Mouse (Mus musculus) thymus, postnatal 4 days (tissue): ENCODE results near the gene Ctse.
"Not testable (repeated sequence)": the region's sequence is repeated elsewhere in the genome, so short reads cannot be mapped to it uniquely, and the experiment has no call there.

Experiments used
- DNase-seq: peaks from one replicate; pipeline ENCODE4 v3.0.0; 2021

Ctse gene

GRCm38 (mm10) chr1:131637791-131638540 lies at the start of gene Ctse:
Gene Ctse, plus strand, starts transcription at chr1:131638306.
- peak; percentile 64 for DNase-seq

GRCm38 (mm10) chr1:131598905-131599304 lies 39.2 kb upstream of the Ctse start, which contains the start of gene Avpr1b:
Gene Avpr1b, plus strand, starts transcription at chr1:131599239.
- DNase-seq = no peak

DNA sequence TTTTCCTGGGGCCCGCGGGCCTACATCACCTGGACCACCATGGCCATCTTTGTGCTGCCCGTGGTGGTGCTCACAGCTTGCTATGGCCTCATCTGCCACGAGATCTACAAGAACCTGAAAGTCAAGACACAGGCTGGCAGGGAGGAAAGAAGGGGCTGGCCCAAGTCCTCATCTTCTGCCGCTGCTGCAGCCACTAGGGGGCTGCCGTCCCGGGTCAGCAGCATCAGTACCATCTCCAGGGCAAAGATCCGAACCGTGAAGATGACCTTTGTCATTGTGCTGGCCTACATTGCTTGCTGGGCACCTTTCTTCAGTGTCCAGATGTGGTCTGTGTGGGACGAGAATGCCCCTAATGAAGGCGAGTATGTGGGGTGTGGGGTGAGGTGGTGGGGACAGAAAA lies 37.8 kb upstream of the Ctse start:
- DNase-seq = peak; percentile 56

- DNase-seq = no peak
Observed at GRCm38 (mm10) chr1:131606719-131607118, 31.4 kb upstream of the Ctse start.

DNA sequence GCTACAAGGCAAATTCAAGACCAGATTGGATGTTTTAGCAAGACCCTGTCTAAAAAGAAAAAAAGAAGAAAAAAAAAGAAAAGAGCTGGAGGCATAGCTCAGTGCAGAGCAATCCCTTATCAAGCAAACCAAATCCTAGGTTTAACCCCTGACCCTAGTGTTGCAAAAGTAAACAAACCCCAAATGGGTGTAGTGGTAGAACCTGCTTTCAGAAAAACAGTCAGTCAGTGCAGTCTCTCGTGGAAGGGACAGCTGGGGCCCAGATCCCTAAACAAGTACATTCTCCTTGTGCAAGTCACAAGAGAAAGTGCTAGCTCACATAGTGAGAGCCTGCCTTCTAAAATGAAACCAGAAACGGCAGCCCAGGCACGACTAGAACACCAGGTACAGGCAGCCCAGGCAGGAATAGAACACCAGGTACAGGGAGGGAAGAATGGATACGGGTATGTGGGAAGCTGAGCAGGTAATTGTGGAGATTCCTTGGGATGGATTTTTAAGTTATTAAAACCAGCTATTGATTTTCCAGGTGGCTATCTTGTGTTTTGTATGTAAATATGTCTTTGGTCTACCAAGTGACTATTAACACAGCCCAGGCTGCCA lies 25.4 kb upstream of the Ctse start:
- peak; percentile 50 for DNase-seq

- peak; percentile 96 for DNase-seq
Observed at GRCm38 (mm10) chr1:131613361-131614133, 24.6 kb upstream of the Ctse start.

- no peak for DNase-seq
Observed at GRCm38 (mm10) chr1:131614641-131615040, 23.5 kb upstream of the Ctse start.

GRCm38 (mm10) chr1:131616131-131616530 lies 22.0 kb upstream of the Ctse start:
- no peak for DNase-seq

DNA sequence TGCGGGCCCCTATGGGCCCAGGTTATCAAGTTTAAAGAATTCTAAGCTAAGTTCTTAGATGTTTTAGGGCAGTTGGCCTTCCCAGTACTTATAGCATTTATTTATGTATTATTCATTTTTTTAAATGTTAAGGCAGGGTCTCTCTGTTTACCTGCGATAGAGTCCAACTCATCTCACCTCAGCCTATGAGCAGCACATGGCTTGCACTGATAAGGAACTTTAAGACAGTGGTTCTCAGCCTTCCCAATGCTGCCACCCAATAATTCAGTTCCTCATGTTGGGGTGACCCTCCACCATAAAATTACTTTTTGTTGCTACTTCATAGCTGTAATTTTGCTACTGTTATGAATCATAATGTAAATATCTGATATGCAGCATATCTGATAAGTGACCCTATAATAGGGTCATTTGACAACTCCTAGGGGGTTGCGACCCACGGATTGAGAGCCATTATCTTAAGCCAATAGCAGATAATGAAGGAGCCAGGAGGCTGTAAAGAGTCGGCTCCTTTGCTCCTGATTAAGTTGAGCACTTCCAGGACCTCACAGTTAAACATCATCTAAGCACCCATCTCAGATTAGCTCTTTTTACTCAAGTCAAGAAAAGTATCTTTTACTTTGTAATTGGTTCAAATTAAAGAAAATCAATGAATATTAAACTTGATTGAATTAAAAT lies 21.4 kb upstream of the Ctse start:
- no peak for DNase-seq

DNA sequence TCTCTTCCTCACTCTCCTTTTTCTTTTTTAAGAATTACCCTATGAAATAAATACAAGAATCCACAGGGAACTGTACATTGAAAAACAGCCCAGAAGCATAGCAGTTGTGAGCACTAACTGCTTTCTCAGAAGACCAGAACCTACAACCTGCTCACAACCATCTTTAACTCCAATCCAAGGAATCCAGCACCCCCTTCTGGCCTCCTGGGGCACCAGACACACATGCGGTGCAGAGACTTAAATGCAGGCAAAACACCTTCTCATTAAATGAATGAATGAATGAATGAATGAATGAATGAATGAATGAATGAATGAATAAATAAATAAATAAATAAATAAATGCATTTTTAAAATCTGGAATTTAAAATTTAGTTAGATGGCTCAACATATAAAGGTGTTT lies 19.5 kb upstream of the Ctse start:
- DNase-seq = peak; percentile 45

GRCm38 (mm10) chr1:131619348-131619747 lies 18.8 kb upstream of the Ctse start:
- no peak for DNase-seq

GRCm38 (mm10) chr1:131623644-131624043 lies 14.5 kb upstream of the Ctse start:
- DNase-seq = no peak

DNA sequence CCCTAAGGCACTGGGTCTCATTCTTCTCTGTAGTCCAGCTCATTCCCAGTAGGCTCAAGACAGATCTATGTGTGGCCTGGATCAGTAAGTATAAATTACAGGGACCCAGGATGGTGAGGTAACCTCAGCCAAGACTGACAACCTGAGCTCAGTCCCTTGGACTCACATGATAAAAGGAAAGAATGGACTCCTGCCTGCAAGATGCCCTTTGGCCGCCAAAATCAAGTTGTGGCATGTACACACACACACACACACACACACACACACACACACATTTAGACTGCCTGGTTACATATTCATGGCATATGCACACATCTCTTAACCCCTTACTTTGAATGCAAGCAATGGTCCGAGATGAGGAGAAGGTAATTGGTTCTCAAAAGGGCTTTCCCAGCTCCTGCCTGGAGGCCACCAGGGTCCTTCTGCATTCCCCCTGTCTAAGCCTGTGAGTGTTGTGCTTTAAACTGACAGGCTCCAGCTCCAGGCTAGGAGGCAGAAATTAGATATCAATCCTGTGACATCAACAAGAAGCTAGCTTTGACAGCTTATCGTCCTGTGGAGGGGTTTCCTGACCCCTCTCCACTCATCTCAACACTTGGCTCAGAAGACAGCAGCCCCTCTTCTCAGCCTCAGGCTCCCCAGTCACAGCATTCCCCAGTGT lies 13.8 kb upstream of the Ctse start:
- DNase-seq = no peak

DNA sequence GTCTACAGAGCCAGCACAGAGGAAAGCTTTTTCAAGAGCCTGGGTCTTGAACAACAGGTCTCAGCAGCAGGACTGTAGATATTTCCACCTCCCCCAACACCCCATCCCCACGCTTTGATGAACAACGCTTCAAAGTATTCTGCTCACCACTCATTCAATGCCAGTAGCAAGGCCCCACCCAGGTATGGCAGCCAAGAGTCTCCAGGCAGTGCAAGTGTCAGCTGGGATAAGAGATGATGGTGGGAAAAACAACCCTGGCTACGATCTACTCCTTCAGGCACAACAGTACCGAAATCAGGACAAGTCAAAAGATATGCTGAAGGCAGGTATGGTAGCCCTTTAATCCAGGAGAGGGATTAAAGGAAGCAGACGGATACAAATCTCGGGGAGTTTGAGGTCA lies 11.9 kb upstream of the Ctse start:
- no peak for DNase-seq

- not testable (repeated sequence) for DNase-seq
Observed at GRCm38 (mm10) chr1:131632216-131632615, 5.9 kb upstream of the Ctse start.

GRCm38 (mm10) chr1:131634495-131634894 lies 3.6 kb upstream of the Ctse start:
- no peak for DNase-seq

DNA sequence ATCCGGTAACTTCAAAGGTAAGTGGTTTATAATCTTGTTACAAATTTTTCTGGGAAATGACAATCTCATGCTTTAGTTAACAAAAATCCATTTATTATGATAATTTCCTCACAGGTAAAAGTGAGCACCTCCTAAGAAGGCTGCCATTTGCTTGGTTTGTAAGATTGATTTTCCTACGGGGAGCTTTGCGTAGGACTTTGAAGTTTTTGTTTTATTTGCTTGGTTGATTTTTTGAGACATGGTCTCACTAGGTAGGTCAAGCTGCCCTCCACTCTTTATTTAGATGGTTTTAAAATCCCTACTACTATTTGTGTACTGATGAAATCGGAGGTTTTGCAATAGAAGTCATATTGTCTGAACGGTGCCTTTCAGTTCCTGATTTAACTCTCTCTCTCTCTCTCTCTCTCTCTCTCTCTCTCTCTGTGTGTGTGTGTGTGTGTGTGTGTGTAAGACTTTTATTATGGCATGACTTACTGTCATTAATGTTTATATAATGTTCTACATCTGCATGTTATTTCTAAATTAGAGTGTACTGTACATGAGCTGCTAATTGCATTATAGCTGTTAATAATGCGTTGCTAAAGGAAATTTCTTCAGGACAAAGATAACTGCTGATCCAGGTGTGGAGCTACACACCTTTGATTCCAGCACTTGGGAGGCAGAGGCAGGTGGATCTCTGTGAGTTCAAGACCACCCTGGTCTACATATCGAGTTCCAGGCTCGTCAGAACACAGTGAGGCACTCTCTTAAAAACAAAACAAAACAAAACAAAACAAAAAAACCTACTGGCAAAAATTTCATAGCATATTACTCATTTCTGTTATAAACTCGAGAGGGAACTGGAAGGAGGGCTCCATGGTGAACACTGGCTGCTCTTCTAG lies 675 bp downstream of the Ctse start:
- DNase-seq = no peak

DNA sequence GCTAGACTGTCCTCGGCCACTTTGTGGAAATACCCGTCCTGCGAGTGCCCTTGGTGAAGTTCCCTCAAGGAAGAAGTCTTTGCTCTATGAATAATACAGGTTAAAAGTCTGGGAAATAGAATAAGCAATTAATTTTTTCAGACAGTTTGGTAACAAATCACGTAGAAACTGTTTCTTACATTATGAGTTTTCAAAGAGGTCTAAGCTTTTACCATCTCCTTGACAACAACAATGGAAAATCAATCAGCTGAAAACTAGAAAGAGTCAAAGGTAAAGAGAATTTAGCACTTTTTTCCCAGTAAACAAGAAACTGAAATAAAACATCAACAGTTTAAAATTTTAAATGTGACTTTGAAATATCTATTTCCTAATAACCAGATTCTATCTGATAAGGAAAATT lies 2.0 kb downstream of the Ctse start:
- no peak for DNase-seq

DNA sequence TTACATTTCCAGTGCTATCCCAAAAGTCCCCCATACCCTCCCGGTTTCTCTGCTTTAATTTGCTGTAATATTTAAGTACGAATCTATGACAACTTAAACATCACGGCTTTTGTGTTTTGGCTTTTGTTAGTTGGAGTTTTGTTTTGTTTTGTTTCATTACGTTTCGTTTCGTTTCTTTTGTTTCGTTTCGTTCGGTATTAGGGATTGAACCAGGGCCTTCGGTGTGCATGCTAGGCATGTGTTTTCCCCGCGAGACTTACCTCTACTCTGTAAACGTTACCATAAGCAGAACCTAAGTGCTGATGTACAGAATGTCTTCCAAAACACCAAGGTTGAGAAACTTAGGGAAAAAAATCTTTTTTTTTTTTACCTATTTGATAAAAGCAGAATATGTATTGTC lies 3.5 kb downstream of the Ctse start:
- no peak for DNase-seq

DNA sequence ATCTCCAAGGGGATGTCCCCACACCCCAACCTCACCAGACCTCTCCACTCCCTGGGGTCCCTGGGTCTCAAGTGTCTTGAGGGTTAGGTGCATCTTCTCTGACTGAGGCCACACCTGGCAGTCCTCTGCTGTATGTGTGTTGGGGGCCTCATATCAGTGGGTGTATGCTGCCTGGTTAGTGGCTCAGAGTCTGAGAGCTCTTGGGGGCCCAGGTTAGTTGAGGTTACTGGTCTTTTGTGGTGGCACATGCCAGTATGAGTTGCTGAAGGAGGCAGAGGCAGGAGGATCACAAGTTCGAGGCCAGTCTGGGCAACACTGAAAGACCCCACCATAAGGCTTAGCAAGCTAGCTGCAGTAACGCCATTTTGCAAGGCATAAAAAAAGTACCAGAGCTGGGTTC lies 4.1 kb downstream of the Ctse start:
- DNase-seq = no peak

DNA sequence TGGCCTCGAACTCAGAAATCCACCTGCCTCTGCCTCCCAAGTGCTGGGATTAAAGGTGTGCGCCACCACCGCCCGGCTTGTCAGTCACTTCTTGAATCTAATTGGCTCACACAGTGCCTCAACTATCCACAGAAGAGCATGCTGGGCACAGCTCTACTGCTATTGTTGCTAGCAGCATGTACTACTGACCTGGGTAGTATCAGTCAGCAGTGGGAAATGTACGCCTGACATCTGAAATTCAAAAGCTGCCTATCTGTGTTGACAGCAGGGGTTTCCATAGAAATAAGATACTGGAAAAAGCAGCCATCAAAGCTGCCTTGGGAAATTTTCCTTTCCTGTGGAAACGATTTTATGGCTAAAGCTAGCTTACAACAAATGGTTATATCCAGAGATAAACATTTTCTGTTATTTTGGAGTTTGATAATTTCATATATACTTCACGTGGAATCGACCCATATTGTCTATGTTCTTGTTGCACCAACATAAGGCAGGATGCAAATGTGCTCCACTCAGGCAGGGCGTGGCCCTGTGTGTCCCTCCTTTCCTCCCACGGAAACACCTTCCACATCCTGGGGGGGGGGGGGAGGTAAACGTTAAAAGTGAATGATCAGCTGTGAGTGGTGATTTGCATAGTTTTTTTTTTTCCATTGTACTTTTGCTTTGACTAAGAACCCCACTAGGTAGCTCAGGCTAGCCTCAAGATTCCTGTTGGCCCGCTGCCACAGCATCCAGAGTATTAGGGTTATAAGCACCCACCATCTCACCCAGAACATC lies 14.8 kb downstream of the Ctse start:
- DNase-seq = no peak
